Mouse (Mus musculus): Measurements from ENCODE around the gene Gm11565. TPM values are rescaled to one million over a fixed set of nuclear protein-coding genes. Genes with fewer than 3 reads are reported as not detected.
"Not testable (repeated sequence)": the region's sequence is repeated elsewhere in the genome, so short reads cannot be mapped to it uniquely, and the experiment has no call there.

Gene Gm11565
- polyA plus RNA-seq (2014; fragmentation: Nextera tagmentation; extraction: Ambion mirVana): not detected in 2 replicates

DNA sequence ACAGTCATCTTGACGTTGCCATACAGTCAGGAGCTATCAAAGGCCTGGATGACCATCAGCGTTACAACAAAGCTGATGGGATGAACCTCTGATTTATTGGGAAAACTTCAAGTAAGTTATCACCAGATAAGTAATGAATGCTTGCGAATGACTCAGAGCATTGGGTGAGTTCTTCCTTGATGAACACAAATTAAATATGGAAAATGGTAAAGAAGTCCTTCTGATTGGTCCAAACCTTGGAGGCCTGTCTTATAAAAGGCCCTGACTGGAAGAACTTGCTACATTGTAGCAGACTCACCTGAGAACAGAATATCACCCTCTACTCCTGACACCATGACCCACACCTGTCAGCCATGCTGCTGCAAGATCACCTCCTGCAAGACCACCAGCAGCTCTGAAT is at the start of gene Gm11565:
Gene Gm11565, plus strand, starts transcription at position 301 of the 400 bp plus-strand sequence.
- H3K27me3 ChIP-seq (ENCODE audit: control insufficient read depth, insufficient read depth, low read length): no peaks in the 10 kb centered on the region
- H3K9ac ChIP-seq: no peak within 1 kb of the TSS
- H3K9me3 ChIP-seq (ENCODE audit: control insufficient read depth, low read length): no peaks in the 10 kb centered on the region
- no peak within 1 kb of the TSS for H3K27ac ChIP-seq
- H3K4me1 ChIP-seq (replicated peaks; ENCODE audit: control insufficient read depth, insufficient read depth, low read length): no peaks in the 10 kb centered on the region
- WGBS: 91% methylated on average over 3 of the region's 3 CpGs
- no peak for DNase-seq (ENCODE audit: low spot score)
- H3K4me2 ChIP-seq (replicated peaks): no peak within 1 kb of the TSS
- ATAC-seq (ENCODE audit: low FRiP score): no peak
- no peak within 1 kb of the TSS for H3K4me3 ChIP-seq (replicated peaks; ENCODE audit: low read length)
- H3K36me3 ChIP-seq (replicated peaks; ENCODE audit: control insufficient read depth, insufficient read depth): no peaks in the 10 kb centered on the region

DNA sequence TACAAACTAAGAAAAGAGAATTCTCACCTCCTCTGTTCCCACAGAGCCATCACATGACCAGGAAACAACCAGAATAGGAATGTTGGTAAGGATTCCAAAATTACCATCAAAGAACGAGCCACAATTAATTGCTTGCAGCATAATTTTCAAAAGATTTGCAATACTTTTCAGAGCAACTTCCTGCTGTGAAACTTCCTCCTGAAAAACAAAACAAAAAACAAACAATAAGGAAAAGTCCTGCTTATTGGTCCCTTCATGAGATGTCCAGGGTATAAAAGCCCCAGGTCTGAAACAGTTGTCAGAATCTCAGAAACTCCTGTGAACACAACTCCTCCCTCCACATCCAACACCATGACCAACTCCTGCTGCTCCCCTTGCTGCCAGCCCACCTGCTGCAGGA is 41.5 kb upstream of the Gm11565 start, which contains the start of gene Krtap9-1:
Gene Krtap9-1, plus strand, starts transcription at position 301 of the 400 bp plus-strand sequence.
- 71% methylated on average over 1 of the region's 1 CpGs for WGBS
- not testable (repeated sequence) for ATAC-seq (ENCODE audit: low FRiP score); H3K4me1 ChIP-seq (replicated peaks; ENCODE audit: control insufficient read depth, insufficient read depth, low read length); H3K9ac ChIP-seq; H3K4me3 ChIP-seq (replicated peaks; ENCODE audit: low read length); H3K27ac ChIP-seq; H3K9me3 ChIP-seq (ENCODE audit: control insufficient read depth, low read length); H3K36me3 ChIP-seq (replicated peaks; ENCODE audit: control insufficient read depth, insufficient read depth); H3K4me2 ChIP-seq (replicated peaks); H3K27me3 ChIP-seq (ENCODE audit: control insufficient read depth, insufficient read depth, low read length); DNase-seq (ENCODE audit: low spot score)

GRCm38 (mm10) chr11:99878887-99879286 is 35.7 kb upstream of the Gm11565 start, which contains the start of gene Gm11567:
Gene Gm11567, plus strand, starts transcription at chr11:99879187.
- H3K27me3 ChIP-seq (ENCODE audit: control insufficient read depth, insufficient read depth, low read length); H3K4me2 ChIP-seq (replicated peaks); H3K36me3 ChIP-seq (replicated peaks; ENCODE audit: control insufficient read depth, insufficient read depth); H3K4me3 ChIP-seq (replicated peaks; ENCODE audit: low read length); H3K9me3 ChIP-seq (ENCODE audit: control insufficient read depth, low read length); H3K9ac ChIP-seq; ATAC-seq (ENCODE audit: low FRiP score); H3K27ac ChIP-seq; H3K4me1 ChIP-seq (replicated peaks; ENCODE audit: control insufficient read depth, insufficient read depth, low read length); DNase-seq (ENCODE audit: low spot score): not testable (repeated sequence)
- WGBS: 65% methylated on average over 1 of the region's 1 CpGs

GRCm38 (mm10) chr11:99907620-99908019 is 6.9 kb upstream of the Gm11565 start, which contains the start of gene Krtap31-1:
Gene Krtap31-1, plus strand, starts transcription at chr11:99907920.
- 94% methylated on average over 2 of the region's 2 CpGs for WGBS
- H3K9ac ChIP-seq: no peak within 1 kb of the TSS
- H3K4me3 ChIP-seq (replicated peaks; ENCODE audit: low read length): no peak within 1 kb of the TSS
- H3K9me3 ChIP-seq (ENCODE audit: control insufficient read depth, low read length): no peaks in the 10 kb centered on the region
- no peak within 1 kb of the TSS for H3K27ac ChIP-seq
- H3K4me2 ChIP-seq (replicated peaks): no peak within 1 kb of the TSS
- DNase-seq (ENCODE audit: low spot score) (no peak), ATAC-seq (ENCODE audit: low FRiP score) (no peak)
- H3K27me3 ChIP-seq (ENCODE audit: control insufficient read depth, insufficient read depth, low read length): no peaks in the 10 kb centered on the region
- H3K36me3 ChIP-seq (replicated peaks; ENCODE audit: control insufficient read depth, insufficient read depth): no peaks in the 10 kb centered on the region
- no peaks in the 10 kb centered on the region for H3K4me1 ChIP-seq (replicated peaks; ENCODE audit: control insufficient read depth, insufficient read depth, low read length)

DNA sequence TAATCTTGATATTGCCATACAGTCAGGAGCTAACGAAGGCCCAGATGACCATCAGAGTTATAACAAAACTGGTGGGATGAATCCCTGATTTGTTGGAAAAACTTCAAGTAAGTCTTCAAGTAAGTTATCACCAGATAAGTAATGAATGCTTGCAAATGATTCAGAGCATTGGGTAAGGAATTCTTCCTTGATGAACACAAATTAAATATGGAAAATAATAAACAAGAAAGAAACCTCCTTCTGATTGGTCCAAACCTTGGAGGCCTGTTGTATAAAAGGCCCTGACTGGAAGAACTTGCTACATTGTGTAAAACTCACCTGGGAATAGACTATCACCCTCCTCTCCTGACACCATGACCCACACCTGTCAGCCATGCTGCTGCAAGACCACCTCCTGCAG is 21.4 kb downstream of the Gm11565 start, which contains the start of gene Krtap31-2:
Gene Krtap31-2, plus strand, starts transcription at position 301 of the 400 bp plus-strand sequence.
- H3K4me3 ChIP-seq (replicated peaks; ENCODE audit: low read length): no peak within 1 kb of the TSS
- H3K36me3 ChIP-seq (replicated peaks; ENCODE audit: control insufficient read depth, insufficient read depth): no peaks in the 10 kb centered on the region
- no peak within 1 kb of the TSS for H3K9ac ChIP-seq
- WGBS: 90% methylated on average over 1 of the region's 1 CpGs
- no peak within 1 kb of the TSS for H3K4me2 ChIP-seq (replicated peaks)
- no peaks in the 10 kb centered on the region for H3K27me3 ChIP-seq (ENCODE audit: control insufficient read depth, insufficient read depth, low read length)
- H3K4me1 ChIP-seq (replicated peaks; ENCODE audit: control insufficient read depth, insufficient read depth, low read length): no peaks in the 10 kb centered on the region
- no peak within 1 kb of the TSS for H3K27ac ChIP-seq
- no peak for DNase-seq (ENCODE audit: low spot score)
- ATAC-seq (ENCODE audit: low FRiP score): no peak
- H3K9me3 ChIP-seq (ENCODE audit: control insufficient read depth, low read length): no peaks in the 10 kb centered on the region

DNA sequence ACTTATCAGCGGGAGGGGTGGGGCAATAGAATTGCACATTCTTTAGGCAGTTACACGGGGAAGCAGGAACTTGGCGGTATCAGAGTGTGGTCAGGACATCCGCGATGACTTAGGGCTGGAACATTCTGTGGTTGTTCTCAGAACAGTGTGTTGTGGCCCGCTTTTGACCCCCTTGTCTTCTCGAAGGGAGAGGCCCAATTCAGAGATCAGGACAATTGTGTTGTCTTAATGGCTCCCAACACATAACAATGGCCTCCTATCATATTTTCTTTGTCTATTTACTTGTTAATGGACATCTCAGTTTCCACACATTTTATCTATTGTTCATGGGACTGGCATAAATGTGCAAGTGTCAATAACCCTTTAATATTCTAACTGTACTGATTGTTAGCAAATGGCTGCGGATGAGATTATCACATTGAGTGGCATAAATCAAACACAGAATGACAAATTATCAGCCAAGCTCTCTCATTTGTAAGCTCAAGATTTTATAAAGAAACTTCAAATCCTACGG is 23.3 kb downstream of the Gm11565 start:
- Histone ChIP-seq H3K4me1 (replicated peaks; ENCODE audit: control insufficient read depth, insufficient read depth, low read length) (no peaks in the 10 kb centered on the region), H3K27me3 (ENCODE audit: control insufficient read depth, insufficient read depth, low read length) (no peaks in the 10 kb centered on the region), H3K4me3 (replicated peaks; ENCODE audit: low read length) (no peak overlapping the region), H3K9me3 (ENCODE audit: control insufficient read depth, low read length) (no peaks in the 10 kb centered on the region), H3K9ac (no peak overlapping the region), H3K4me2 (replicated peaks) (no peak overlapping the region), H3K27ac (no peak overlapping the region), H3K36me3 (replicated peaks; ENCODE audit: control insufficient read depth, insufficient read depth) (no peaks in the 10 kb centered on the region)
- DNase-seq (ENCODE audit: low spot score): no peak
- 88% methylated on average over 9 of the region's 9 CpGs for WGBS
- no peak for ATAC-seq (ENCODE audit: low FRiP score)

DNA sequence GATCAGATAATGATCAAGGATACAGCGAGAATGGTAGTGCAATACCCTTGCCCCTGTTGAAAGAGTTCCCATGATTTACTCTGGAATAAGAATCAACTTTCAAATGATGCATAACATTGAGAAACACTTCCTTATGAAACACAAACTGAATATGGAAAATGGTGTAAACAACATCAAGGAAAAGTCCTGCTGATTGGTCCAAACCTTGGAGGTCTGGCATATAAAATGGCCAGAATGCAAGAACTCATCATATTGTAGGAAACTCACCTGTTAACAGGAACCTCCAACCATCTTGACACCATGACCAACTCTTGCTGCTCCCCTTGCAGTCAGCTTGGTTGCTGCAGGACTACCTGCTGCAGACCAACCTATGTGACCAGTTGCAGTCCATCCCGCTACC is 33.6 kb downstream of the Gm11565 start, which contains the start of gene Krtap9-5:
Gene Krtap9-5, plus strand, starts transcription at position 301 of the 400 bp plus-strand sequence.
- ATAC-seq (ENCODE audit: low FRiP score): no peak
- 93% methylated on average over 2 of the region's 2 CpGs for WGBS
- no peak within 1 kb of the TSS for H3K4me3 ChIP-seq (replicated peaks; ENCODE audit: low read length)

GRCm38 (mm10) chr11:99964213-99964612 is 49.7 kb downstream of the Gm11565 start:
- Histone ChIP-seq H3K36me3 (replicated peaks; ENCODE audit: control insufficient read depth, insufficient read depth) (no peaks in the 10 kb centered on the region), H3K27me3 (ENCODE audit: control insufficient read depth, insufficient read depth, low read length) (no peaks in the 10 kb centered on the region), H3K4me3 (replicated peaks; ENCODE audit: low read length) (no peak overlapping the region), H3K4me2 (replicated peaks) (no peak overlapping the region), H3K9ac (no peak overlapping the region), H3K27ac (no peak overlapping the region), H3K9me3 (ENCODE audit: control insufficient read depth, low read length) (no peaks in the 10 kb centered on the region), H3K4me1 (replicated peaks; ENCODE audit: control insufficient read depth, insufficient read depth, low read length) (no peaks in the 10 kb centered on the region)
- DNase-seq (ENCODE audit: low spot score): no peak
- no peak for ATAC-seq (ENCODE audit: low FRiP score)
- 44% methylated on average over 6 of the region's 6 CpGs for WGBS

More for the DNA sequence above, 33.6 kb downstream of the Gm11565 start, which contains the start of gene Krtap9-5:
- no peaks in the 10 kb centered on the region for H3K36me3 ChIP-seq (replicated peaks; ENCODE audit: control insufficient read depth, insufficient read depth)
- no peaks in the 10 kb centered on the region for H3K27me3 ChIP-seq (ENCODE audit: control insufficient read depth, insufficient read depth, low read length)
- H3K27ac ChIP-seq: no peak within 1 kb of the TSS
- H3K4me2 ChIP-seq (replicated peaks): no peak within 1 kb of the TSS
- DNase-seq (ENCODE audit: low spot score): no peak
- H3K4me1 ChIP-seq (replicated peaks; ENCODE audit: control insufficient read depth, insufficient read depth, low read length): no peaks in the 10 kb centered on the region
- 0 out of 2 replicates have a peak, but pooled peaks cover under 1% of the 10 kb centered on the region for H3K9me3 ChIP-seq (ENCODE audit: control insufficient read depth, low read length)
- H3K9ac ChIP-seq: no peak within 1 kb of the TSS

Data from hindbrain, embryonic 14.5 days (tissue).